Comparison of ENCODE assay signal across 8 mouse cellular contexts in genomic region chr4:22131751-22132736, GRCm38 (mm10).
DNase-seq lines count a peak whose midpoint lies in the region; ATAC-seq lines count a peak whose summit lies in the region.

No protein-coding gene starts in this region.

- ATAC-seq in CD4-positive, CD25-positive, alpha-beta regulatory T cell, adult 4 months, result no peak
- peak; percentile 42; the same call in 1 of the 2 replicates for ATAC-seq in granulocyte monocyte progenitor cell, adult 5-6 weeks (replicated peaks; ENCODE audit: poor library complexity, severe bottlenecking)
- peak; percentile 47; the same call in 1 of the 2 replicates for ATAC-seq in megakaryocyte-erythroid progenitor cell, adult 5-6 weeks (replicated peaks; ENCODE audit: low FRiP score, low TSS enrichment, poor library complexity, severe bottlenecking)

- peak; percentile 34 for DNase-seq in CD4-positive, CD25-positive, alpha-beta regulatory T cell, adult 2 months (ENCODE audit: low read depth, low spot score)
- peak; percentile 5 for DNase-seq in urinary bladder, postnatal 25 days (ENCODE audit: low spot score)
- no peak for DNase-seq in urinary bladder, adult 2 months (ENCODE audit: low spot score)
- peak; percentile 50 for DNase-seq in kidney, postnatal 14 days
- DNase-seq in skeletal muscle tissue, adult 2 months (ENCODE audit: low read depth, low spot score), result peak; percentile 27
